Mouse (Mus musculus) retina, adult 2 months (tissue): ENCODE data around the gene Sorbs2.

Experiments used
- DNase-seq: peaks from one replicate; pipeline ENCODE4 v3.0.0-alpha.2; 2012; ENCODE audit warnings: low read depth, low spot score

Gene Sorbs2

GRCm38 (mm10) chr8:45677854-45678241 lies 170.3 kb downstream of the Sorbs2 start:
- DNase-seq, result no peak

GRCm38 (mm10) chr8:45681171-45681570 lies 173.6 kb downstream of the Sorbs2 start:
- no peak for DNase-seq

GRCm38 (mm10) chr8:45682845-45683383 lies 175.3 kb downstream of the Sorbs2 start:
- no peak for DNase-seq

DNA sequence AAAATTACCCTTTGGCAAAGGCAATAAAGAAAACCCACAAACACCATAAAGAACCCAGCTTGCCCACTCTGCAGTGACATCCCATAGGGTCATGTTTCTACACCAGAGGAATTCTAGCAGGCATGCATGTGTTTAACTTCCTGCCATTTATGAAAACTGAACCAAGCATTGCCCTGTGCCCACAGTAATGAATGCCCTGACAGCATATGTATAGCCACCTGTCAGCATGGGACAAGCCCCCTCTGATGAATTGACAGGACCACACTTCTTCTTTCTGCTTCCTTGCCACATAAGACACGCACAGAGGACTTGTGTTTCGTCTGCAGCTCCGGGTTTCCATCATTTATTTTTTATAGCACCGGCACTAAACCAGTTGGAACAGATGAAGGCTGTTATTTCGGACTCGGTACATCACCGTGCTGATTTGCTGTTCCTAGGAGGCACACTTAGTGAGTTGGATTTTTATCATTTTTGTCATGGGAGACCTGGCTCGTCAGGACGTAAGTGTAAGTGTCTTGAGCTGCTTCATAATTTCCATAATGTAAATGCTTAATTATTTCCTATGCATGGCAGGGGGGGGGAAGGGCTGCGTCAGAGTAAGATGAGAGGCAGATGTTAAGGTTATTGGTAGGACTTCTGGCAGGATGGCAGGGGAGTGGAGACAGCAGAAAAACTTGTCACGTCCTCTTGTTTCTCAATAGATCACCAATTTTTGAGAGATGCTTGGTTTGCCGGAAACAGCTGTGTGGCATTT lies 180.5 kb downstream of the Sorbs2 start:
- no peak for DNase-seq

GRCm38 (mm10) chr8:45689611-45690207 lies 182.1 kb downstream of the Sorbs2 start:
- DNase-seq, result no peak

- DNase-seq, result no peak
Observed at GRCm38 (mm10) chr8:45700100-45700499, 192.5 kb downstream of the Sorbs2 start.

DNA sequence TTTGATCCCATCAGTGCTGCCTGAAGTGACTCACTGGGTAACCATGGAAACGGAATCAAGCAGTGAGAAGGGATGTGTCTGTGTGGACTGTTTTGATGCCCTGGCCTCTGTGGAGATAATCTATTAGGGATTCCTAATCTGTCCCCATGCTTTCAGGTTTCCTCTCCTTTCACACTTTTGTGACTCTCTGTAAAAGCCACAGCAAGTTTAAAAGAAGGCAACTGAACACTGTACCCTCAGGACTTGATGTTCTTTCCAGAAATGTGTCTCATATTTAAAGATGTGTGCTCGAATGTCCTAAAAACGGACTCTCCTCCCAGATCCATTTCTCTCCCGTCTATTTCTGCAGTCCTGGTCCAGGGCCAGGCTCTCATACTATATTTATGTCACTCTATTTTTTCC lies 196.1 kb downstream of the Sorbs2 start:
- no peak for DNase-seq

DNA sequence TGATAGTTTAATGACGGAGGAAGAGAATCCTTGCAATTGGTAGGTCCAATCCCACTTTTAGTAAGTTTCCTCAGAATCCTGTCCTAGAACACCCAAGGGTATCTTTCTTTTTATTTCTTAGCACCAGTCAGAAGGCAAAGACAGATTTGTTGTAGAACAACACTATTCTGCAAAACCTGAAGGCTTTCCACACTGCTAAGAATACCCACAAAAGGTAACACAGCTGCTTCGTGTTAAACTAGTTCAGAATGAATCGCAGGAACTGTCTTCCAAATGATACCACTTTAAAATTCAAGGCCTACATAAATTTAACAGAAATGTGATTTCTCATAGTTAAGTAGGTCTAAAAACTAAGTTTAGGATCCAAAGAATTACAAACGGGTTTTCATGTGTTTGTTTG lies 201.5 kb downstream of the Sorbs2 start:
- no peak for DNase-seq

DNA sequence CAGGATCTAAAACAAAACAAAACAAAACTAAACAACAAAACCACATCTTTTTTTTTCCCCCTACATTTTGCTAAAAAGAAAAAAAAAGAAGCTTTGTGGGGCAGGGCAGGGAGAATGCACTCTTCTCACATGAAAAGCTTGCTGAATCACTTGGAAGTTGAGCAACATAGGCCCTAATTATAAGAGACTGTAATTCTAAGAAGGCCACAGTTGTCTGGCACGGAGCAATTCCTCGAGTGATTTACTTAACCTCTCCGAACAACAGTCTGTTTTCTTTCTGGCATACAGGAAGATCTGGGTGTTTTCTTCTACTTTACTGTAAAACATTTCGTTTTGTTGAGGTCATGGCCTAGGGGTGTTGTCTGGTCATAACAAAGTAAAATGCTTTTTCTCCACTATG lies 202.1 kb downstream of the Sorbs2 start:
- no peak for DNase-seq

DNA sequence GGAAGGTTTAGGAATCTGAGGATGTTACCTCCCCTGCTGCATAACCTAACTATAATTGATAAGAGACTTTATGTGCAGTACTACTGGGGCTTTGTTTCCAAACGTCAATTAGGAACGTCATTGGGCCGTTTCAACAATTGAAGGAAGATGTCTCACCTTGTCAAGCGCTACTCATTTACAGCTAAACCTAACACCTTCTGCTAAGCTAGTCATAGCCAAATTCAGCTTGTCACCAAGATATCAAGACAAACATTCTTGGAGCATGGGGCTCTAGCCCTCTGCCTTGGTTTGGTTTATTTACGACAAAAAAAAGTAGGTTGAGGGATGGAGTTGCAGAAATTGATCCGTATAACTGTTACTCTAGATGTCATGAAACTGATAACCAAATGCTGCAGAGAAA lies 205.0 kb downstream of the Sorbs2 start:
- no peak for DNase-seq

GRCm38 (mm10) chr8:45714806-45715205 lies 207.2 kb downstream of the Sorbs2 start:
- no peak for DNase-seq

DNA sequence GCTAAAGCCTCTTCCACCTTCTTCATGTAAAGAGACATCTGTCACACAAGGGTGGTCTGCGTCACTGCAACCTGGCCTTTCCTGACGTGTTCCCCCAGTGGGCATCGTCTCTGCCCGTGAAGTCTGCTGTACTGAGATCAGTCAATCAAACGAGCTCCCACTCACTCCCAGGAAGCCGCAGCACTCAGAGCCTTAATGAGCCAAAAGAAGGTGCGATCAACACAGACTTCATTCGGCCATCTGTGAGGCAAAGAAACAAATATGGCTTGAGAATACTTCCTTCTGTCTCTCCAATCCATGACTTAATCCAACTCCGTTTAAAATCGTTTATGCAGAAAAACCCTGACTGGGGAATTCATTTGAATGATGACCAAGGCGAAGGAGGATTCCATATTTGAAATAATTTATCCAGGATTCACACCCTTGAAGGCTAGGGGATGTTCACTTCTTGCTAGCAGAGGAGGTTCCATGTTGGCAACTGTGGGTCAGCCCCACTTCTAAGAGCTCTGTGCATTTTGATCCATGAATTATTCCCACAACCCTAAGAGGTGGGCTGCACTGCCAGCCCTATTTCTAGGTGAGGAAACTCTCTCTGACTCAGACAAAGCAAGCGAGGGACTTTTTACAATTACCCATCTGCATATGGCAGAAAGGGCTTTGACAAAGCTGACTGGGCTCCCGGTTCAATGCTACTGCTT lies 207.9 kb downstream of the Sorbs2 start:
- no peak for DNase-seq

DNA sequence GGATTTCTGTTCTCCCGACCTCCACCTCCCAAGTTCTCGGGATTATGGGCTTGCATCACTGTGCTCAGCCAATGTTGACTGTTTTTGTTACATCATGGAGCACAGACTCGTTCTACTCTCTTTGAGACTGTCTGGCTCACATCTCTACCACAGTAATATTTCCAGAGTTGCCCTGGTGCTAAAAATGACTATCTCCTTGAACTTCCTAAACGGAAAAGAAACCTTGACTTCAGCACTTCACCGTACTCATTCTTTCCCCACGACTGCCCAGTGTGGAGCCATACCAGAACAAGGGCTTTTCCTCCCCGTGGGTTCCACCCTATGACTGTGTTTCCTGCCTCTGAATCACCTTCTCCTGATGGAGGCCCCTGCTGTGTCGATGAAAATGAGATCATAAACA lies 212.2 kb downstream of the Sorbs2 start:
- DNase-seq, result no peak

GRCm38 (mm10) chr8:45724204-45724603 lies 216.6 kb downstream of the Sorbs2 start:
- DNase-seq, result no peak

DNA sequence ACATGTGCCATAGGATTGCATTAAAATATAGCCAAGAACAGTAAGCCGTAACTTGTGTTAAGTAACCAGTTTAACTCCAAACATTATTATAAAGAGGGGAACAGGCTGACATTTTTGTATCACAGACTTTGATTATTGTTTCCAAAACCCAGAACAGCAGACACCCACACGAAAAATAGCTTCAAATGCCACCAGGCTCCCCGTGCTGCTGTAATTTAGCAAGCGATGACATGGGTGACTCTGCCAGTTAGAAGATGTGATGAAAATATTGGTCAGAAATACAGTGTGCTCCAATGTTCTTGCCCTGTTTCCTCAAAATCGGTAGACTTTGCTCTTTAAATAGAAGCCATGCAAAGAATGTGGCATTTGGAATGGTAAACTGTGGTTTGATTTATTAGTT lies 217.7 kb downstream of the Sorbs2 start:
- DNase-seq, result no peak

DNA sequence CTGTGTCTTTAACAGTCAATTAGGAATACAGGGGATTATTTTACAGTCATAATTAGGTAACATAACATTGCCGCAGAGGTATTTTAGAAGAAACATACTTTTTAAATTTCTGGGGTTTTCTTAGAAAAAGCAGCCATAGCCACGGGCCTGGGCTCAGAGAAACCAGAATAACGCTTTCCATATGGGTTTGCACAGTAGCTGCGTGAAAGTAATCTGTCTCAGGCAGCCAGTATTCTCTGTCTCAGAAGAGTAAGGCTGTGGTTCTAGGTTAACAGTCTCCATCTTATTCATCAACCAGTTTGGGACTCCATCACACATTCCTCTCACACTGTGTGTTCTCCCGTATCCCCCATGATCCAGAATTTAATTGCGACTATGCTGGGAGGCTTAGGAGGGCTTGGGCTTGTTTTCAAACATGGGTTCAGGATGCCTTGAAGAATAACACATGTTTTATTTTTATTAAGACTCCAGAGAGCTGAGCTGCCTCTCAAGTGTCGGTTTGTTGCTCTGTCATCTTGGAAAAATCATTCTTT lies 222.3 kb downstream of the Sorbs2 start:
- no peak for DNase-seq

GRCm38 (mm10) chr8:45730795-45731194 lies 223.2 kb downstream of the Sorbs2 start:
- DNase-seq, result no peak

DNA sequence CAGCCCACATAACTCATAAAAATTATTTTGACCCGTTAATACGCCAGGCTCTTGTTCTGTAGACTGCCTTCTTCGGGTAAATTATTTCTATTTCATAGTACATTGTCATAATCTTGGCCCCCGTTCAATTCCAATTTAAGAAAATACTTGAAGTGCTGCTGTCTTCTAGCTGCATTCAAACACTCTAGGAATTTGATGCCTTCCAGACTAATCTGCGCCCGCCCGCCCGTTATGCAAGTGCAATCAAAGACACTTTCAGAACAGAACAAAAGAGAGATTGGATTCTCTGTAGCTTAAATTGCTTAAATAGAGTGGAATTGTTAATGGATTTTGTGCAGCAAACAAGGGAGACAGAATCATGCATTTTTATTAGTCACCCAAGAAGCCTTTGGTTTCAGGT lies 226.5 kb downstream of the Sorbs2 start:
- no peak for DNase-seq

DNA sequence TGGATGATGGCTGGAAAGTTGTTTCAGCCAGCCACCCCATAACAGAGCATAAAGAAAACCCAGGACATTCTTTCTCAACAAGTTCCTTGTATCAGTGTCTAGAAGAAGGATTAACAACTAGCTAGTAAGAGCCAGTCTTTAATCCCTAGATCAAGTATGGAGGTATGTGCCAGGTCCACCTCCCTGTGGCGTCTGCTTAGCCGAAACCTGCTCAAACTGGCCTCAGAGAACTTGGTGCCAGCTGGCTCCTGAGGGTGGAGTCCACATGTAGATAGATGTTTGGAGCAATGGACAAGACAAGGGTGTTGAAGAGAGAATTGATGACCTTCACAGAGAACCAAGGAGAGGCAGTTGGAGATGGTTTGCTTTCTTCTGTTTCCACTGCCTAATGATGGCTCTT lies 229.7 kb downstream of the Sorbs2 start:
- no peak for DNase-seq

- DNase-seq, result no peak
Observed at GRCm38 (mm10) chr8:45743326-45743725, 235.7 kb downstream of the Sorbs2 start.

DNA sequence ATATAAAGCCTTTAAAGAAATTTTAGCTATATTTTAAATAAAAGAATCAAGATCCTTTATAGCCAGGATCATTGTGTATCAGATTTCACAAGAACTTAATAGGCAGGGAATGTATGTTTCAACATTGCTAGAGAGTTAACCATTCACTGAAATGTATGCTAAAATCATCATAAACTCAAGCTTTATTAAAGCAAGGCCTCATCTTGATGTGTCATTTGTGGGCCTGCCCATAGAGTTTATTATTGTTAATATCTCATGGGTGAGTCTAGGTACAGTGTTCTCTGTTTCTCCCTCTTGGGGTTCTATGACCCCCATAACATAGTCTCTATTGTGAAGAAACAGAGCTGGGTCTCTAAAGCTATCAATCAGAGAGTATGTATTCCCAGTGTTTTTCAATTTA lies 236.2 kb downstream of the Sorbs2 start:
- DNase-seq, result no peak
